Mouse (Mus musculus) embryonic facial prominence, embryonic 10.5 days (tissue): ENCODE measurements at regions not wholly inside any gene's neighbourhood (a gene's known extent, or its start where the extent isn't known, plus 50 kb on each side); places are given as distances from the start of the nearest gene placed in this dataset.

Experiments
- DNase-seq: peaks from one replicate; pipeline ENCODE4 v3.0.0-alpha.2; 2017; ENCODE audit warnings: low spot score
- H3K27ac ChIP-seq: fragments of 300-500 bp; sonication (generic); replicated peaks from 2 replicates; pipeline ENCODE4 v1.5.1; 2016; ENCODE audit warnings: mild to moderate bottlenecking
- H3K27me3 ChIP-seq: fragments of 300-500 bp; sonication (generic); replicated peaks from 2 replicates; pipeline ENCODE4 v1.6.1; 2016; ENCODE audit warnings: low read depth, mild to moderate bottlenecking; ENCODE audit not compliant: poor library complexity, severe bottlenecking
- H3K36me3 ChIP-seq: fragments of 300-500 bp; sonication (generic); replicated peaks from 2 replicates; pipeline ENCODE4 v1.6.1; 2016; ENCODE audit warnings: mild to moderate bottlenecking, moderate library complexity
- H3K4me1 ChIP-seq: fragments of 300-500 bp; sonication (generic); 2 replicates; pipeline ENCODE4 v1.6.1; 2016
- H3K4me3 ChIP-seq: fragments of 300-500 bp; sonication (generic); 2 replicates; pipeline ENCODE4 v1.5.1; 2016; ENCODE audit warnings: mild to moderate bottlenecking, moderate library complexity
- H3K9me3 ChIP-seq: fragments of 300-500 bp; sonication (generic); 2 replicates; pipeline ENCODE4 v1.6.1; 2016; ENCODE audit warnings: mild to moderate bottlenecking
- WGBS: fragments of 180-500 bp; shearing (Covaris S2); methylation state at CpG from one replicate; pipeline ENCODE4 v1.1.7; 2016; 5-methylcytosine and 5-hydroxymethylcytosine counted together

DNA sequence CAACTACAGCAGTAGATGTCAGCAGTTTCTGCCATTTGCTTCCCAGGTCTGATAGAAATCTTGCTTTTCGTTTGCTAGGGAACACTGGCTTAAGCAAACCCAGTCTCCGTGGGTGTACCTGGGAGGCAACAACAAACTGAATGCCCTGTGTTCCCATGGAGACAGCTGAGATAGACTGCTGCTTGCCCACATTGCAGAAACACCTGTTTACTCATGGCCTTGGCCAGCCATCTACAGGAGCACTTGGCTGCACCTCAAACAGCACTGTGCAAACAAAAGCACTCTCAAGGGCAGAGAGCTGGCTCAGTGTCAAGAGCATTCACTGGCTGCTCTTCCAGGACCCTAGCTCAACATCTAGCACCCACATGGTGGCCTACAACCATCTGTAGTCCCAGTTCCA lies 135.5 kb downstream of the Psmg1 start:
- Histone ChIP-seq H3K4me3 (no peak overlapping the region), H3K4me1 (no peaks in the 10 kb centered on the region), H3K9me3 (no peaks in the 10 kb centered on the region), H3K27me3 (no peaks in the 10 kb centered on the region), H3K27ac (no peak overlapping the region), H3K36me3 (no peaks in the 10 kb centered on the region)
- DNase-seq = no peak
- 77% methylated on average over 2 of the region's 2 CpGs for WGBS

DNA sequence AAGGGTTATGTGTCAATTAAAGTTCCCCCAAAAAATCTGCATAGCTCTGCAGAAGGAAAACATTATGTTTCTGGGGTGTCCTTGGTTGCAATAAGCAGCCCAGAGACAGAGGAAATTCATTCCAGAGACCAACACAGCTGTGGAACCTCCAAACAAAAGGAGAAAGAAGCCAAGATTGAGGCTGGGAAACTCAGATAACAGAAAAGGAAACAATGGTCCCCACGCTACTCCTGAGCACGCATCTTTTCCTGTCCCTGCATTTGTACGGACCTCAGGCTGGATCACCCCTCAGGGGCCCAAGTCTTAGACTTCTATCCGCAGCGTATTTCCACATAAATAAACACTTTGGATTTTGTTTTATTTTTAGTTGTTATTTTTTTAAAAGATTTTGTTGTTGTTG lies 138.9 kb downstream of the Psmg1 start:
- peaks cover 16% of the 10 kb centered on the region for H3K4me1 ChIP-seq
- no peak for DNase-seq

DNA sequence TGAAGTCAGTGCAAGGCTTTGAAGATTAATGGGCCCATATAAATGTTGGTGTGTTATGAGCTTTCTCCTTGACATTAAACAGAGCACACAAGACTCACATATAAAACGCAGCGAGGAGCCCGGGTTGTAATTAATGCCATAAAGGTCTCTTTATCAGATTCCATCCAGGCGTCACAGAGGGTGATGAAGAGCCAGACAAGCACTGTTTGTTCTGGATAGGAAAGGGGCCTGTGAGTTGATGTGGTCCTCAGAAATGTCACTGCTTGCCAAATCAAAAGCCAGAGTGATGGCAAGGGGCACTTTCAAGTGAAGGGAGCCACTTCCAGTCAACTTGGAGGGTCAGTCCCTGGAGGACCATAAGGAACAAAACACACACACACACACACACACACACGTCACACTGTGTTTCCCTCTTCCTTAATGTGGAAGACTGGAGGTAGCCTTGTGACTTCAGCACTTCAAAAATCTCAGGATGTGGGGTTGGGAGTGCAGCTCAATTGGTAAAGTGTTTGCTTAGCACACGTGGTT lies 142.1 kb downstream of the Psmg1 start:
- DNase-seq = no peak
- 59% methylated on average over 6 of the region's 6 CpGs for WGBS

More for the DNA sequence above, 138.9 kb downstream of the Psmg1 start:
- 73% methylated on average over 5 of the region's 5 CpGs for WGBS
- Histone ChIP-seq H3K4me3 (no peak overlapping the region), H3K9me3 (no peaks in the 10 kb centered on the region), H3K36me3 (no peaks in the 10 kb centered on the region), H3K27me3 (no peaks in the 10 kb centered on the region), H3K27ac (no peak overlapping the region)

DNA sequence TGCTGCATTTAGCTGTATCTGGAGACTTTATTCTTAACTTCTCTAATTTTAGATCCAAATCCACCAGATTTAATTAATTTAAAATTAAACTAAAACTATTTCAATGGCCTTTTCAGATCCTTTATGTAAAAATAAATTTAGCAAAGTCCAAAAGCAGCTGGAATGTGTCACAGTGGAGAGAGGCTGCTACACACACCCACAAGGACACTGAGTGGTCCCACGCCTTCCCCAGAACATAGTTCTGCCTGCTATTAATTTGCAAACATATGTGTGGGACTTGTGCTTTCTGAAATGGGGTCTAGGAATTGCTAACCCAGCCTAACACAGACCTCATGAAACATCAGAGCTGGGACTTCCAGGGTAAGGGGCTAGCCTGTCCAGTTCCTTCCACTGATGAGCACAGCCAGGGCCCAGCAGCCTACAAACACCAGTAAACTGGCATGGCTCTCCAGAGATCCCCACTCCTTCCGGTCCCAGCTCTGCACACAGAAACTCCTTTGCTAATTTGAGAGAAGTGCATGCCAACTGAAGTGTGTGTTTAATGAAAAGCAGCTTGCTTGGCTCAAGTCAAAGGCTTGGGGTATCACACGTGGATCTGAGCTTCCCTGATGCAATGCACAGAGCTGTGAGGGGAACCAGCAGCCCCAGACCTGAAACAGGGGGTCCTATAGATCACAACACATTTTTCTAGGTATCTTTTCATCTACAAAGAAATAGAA lies 142.8 kb downstream of the Psmg1 start:
- H3K27ac ChIP-seq = peak overlapping the region; percentile 69
- H3K9me3 ChIP-seq = no peaks in the 10 kb centered on the region; the same call in 1 of the 2 replicates
- H3K27me3 ChIP-seq = no peaks in the 10 kb centered on the region
- peaks cover 31% of the 10 kb centered on the region for H3K4me1 ChIP-seq
- peak; percentile 49 for DNase-seq
- no peaks in the 10 kb centered on the region for H3K36me3 ChIP-seq
- H3K4me3 ChIP-seq = no peak overlapping the region
- WGBS = 48% methylated on average over 3 of the region's 3 CpGs

More for the DNA sequence above, 142.1 kb downstream of the Psmg1 start:
- Histone ChIP-seq H3K9me3 (no peaks in the 10 kb centered on the region; the same call in 1 of the 2 replicates), H3K27me3 (no peaks in the 10 kb centered on the region), H3K36me3 (no peaks in the 10 kb centered on the region), H3K4me3 (no peak overlapping the region), H3K4me1 (peaks cover 31% of the 10 kb centered on the region), H3K27ac (peak overlapping the region; percentile 69)

DNA sequence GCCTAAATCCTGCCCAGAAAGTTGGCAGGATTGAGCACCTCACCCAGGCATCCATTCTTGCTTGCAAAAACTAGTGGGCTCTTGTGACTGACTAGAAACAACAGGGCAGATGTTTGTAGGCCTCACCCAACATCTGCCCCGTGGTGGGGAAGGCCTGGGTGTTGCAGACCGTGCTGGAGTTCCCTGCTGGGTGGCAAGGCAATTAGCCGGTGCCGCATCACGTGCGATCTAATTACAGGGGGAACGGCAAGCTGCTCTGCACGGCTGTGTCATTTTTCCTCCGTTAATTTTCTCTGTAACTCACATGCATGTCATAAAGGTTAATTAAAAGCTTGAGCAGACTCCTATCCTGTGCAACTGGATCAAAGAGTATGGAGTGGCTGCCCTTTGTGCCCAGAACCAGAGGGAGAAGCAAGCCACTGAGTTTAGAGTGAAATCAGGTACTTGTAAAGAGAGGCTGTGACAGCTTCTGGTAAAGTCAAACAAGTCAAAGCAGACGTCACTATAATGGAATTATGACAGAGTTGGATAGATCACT lies 143.5 kb downstream of the Ets2 start:
- no peak overlapping the region for H3K4me3 ChIP-seq
- 53% methylated on average over 10 of the region's 10 CpGs for whole genome bisulfite sequencing
- H3K27ac ChIP-seq = no peak overlapping the region
- no peaks in the 10 kb centered on the region for H3K36me3 ChIP-seq
- H3K9me3 ChIP-seq = no peaks in the 10 kb centered on the region; the same call in 1 of the 2 replicates
- H3K4me1 ChIP-seq = peaks cover 31% of the 10 kb centered on the region
- peak; percentile 28 for DNase-seq
- H3K27me3 ChIP-seq = no peaks in the 10 kb centered on the region

DNA sequence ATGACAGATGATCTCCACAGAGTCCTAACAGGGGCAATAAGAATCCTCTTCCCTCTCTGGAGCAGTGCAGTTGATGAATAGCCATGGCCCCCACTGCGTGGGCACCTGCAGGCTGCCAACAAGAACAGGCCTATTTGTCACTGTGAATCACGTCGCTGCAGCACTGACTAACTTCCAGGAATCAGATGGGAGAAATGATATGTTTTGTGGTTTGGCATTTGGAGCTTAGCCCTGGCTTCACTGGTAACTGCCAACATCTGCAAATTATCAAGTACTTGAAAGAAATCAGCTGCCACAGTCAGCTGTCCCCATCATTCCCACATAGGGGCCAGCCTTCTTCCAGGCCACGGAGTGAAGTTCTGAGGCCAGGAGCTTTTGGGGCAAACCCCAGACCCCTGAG lies 142.8 kb downstream of the Ets2 start:
- H3K27ac ChIP-seq = no peak overlapping the region
- peak; percentile 47 for DNase-seq
- WGBS = 59% methylated on average over 4 of the region's 4 CpGs

DNA sequence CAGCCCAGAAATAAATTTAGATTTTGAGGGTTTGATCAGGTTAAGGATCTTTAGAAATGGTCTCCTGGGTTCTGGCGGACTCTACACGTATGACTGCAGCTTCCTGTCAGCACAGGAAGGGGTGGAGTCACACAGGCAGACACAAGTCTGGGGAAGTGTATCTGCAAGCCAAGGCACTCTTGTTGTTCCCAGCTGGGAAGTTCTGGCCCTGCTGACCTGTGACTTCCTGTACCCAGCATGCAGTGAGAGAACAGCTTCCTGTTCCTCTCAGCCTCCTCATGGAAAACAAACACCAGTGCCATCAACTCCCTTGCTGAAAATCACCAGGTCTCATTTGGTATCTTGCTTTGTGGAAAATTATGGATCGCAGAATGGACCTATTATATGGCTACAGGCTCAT lies 140.9 kb downstream of the Ets2 start:
- Histone ChIP-seq H3K36me3 (no peaks in the 10 kb centered on the region), H3K4me3 (no peak overlapping the region), H3K4me1 (peaks cover 33% of the 10 kb centered on the region), H3K27ac (no peak overlapping the region), H3K27me3 (no peaks in the 10 kb centered on the region), H3K9me3 (no peaks in the 10 kb centered on the region; the same call in 1 of the 2 replicates)
- 89% methylated on average over 3 of the region's 3 CpGs for WGBS
- no peak for DNase-seq

More for the DNA sequence above, 142.8 kb downstream of the Ets2 start:
- H3K27me3 ChIP-seq = no peaks in the 10 kb centered on the region
- peaks cover 31% of the 10 kb centered on the region for H3K4me1 ChIP-seq
- H3K9me3 ChIP-seq = no peaks in the 10 kb centered on the region; the same call in 1 of the 2 replicates
- H3K36me3 ChIP-seq = no peaks in the 10 kb centered on the region
- no peak overlapping the region for H3K4me3 ChIP-seq

DNA sequence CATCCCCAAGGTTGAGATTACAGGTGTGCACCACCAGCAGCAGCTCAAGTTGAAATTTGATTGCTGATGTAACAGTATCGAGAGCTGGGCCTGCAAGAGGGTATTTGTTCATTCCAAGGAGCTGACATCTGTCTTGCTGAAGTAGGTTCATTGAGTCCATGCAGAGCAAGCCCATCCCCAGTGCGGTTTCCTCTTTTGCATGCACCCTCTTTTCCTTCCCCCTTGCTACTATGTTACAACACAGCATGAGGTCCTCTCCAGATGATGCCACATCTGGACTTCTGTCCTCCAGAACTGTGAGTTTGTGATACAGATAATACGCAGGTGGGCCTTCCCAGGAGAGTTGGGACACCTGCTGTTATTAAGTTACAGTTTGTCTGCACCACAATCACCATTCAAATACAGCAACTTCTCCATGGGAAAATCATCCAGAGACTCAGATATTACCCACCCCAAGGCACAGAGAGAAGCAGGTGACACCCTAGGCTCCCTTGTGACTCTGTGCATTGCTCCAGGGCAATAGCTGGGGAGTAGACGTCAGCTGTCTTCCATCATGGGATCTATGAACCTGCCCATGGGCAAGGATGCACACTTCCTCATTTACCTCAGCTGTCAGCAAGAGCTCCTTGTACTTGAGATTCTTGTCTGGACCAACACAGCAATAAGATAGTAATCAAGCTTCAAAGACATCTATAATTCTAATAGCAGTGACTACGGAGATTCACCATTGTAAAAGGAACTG lies 137.8 kb downstream of the Ets2 start:
- H3K36me3 ChIP-seq = no peaks in the 10 kb centered on the region
- no peak for DNase-seq
- no peak overlapping the region for H3K4me3 ChIP-seq
- no peak overlapping the region for H3K27ac ChIP-seq
- H3K4me1 ChIP-seq = peaks cover 24% of the 10 kb centered on the region
- no peaks in the 10 kb centered on the region; the same call in 1 of the 2 replicates for H3K9me3 ChIP-seq
- 83% methylated on average over 5 of the region's 5 CpGs for WGBS
- no peaks in the 10 kb centered on the region for H3K27me3 ChIP-seq

DNA sequence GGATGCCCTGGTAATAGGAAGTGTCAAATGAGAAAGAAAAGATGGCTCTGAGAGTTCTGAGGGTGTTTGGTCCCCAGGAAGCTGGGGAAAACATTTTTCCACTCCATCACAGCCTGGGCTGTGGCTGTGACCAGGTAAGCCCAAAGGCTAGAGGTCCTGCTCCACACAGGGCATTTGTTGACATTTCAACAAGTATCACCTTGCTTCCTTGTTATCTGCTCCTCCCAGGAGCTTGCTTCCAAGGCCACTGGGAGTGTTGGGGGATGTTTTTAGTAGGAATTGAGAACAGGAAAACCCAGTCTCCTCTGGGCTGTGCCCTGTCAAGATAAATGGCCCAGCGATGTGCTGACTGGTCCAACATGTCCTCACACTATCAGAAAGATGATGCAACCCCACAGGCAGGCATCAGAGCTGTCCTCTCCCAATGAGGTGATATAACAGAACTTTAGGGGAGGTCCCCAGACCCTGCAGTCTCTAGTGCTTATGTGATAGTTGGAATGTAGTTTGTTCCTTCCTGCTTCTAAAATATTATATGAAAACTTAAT lies 137.1 kb downstream of the Ets2 start:
- Histone ChIP-seq H3K27me3 (no peaks in the 10 kb centered on the region), H3K27ac (no peak overlapping the region; the same call in 1 of the 2 replicates), H3K36me3 (no peaks in the 10 kb centered on the region), H3K4me1 (peaks cover 28% of the 10 kb centered on the region), H3K4me3 (no peak overlapping the region), H3K9me3 (no peaks in the 10 kb centered on the region; the same call in 1 of the 2 replicates)
- DNase-seq = no peak
- WGBS = 86% methylated on average over 1 of the region's 1 CpGs

DNA sequence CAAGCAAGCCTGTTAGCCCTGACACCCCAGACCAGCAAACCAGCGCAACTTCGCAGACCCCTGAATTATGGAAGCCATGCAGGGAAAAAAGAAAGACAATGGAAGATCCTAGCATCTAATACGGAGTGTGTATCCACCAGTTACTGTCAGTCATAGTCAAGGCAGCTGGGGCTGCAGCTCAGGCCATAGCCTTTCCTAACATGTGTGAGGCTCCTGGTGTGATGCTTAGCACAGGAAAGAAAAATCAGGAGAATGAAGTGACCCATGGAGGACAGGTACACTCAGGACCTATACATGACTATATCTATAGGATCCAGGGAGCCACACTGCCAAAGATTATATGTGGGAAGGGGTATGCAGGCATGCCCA lies 136.6 kb downstream of the Ets2 start:
- DNase-seq = no peak
- 93% methylated on average over 3 of the region's 3 CpGs for WGBS
- no peaks in the 10 kb centered on the region for H3K36me3 ChIP-seq
- peaks cover 33% of the 10 kb centered on the region for H3K4me1 ChIP-seq
- H3K27me3 ChIP-seq = no peaks in the 10 kb centered on the region
- no peaks in the 10 kb centered on the region; the same call in 1 of the 2 replicates for H3K9me3 ChIP-seq
- no peak overlapping the region for H3K4me3 ChIP-seq
- H3K27ac ChIP-seq = no peak overlapping the region; the same call in none of the 2 replicates

DNA sequence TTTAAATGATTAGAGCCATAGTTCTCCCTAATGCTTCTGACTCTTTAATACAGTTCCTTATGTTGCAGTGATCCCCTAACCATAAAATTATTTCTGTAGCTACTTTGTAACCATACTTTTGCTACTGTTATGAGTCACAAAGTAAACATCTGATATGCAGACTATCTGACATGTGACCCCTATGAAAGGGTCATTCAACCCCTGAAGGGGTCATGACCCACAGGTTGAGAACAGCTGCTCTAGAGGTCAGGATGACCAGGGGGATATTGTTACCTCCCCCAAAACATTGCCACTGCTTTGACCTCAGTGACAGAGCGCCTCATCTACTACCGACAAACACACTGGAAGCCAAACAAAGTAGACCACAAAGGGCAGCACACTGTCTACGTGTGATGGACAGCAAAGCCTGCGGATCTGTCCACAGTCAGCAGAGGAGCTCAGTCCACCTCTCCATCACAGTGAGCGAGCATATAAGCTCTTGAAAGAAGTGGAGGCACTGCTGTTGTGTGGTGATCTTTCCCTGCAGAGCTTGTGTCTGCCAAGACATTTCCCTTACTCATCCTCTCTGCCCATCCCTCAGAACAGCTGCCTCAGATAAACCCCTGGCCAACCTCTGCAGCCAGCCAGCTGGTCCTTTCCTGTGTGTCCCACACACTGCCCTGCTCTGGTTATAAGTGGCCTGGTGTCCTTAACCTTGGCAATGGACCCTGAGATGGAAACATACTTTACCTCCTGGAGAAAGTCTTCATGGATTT lies 136.0 kb downstream of the Ets2 start:
- Histone ChIP-seq H3K4me1 (peaks cover 39% of the 10 kb centered on the region), H3K4me3 (no peak overlapping the region), H3K27me3 (no peaks in the 10 kb centered on the region), H3K36me3 (no peaks in the 10 kb centered on the region), H3K27ac (peak overlapping the region; percentile 25; the same call in 1 of the 2 replicates), H3K9me3 (no peaks in the 10 kb centered on the region)
- WGBS = 40% methylated on average over 5 of the region's 5 CpGs
- no peak for DNase-seq

DNA sequence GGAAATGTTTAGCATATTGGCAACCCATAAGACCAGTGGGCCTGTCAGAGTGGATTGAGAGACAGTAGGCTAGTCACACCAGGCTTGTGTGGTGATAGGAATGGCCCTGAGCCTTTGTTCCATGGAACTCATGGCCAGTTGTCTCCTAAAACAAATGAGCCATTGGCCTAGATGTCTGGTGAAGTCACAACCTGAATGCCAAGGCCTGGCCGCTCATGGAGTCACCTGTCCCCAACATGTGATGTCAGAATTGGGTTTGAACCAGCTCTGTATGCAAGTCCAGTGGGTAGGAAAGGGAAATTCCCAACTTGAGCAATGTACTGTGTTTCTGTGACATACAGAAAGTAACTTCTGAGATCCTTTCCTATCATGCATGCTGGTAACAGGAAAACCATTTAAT lies 134.1 kb downstream of the Ets2 start:
- H3K9me3 ChIP-seq = no peaks in the 10 kb centered on the region
- H3K36me3 ChIP-seq = no peaks in the 10 kb centered on the region
- 0 out of 2 replicates have a peak overlapping the region, but pooled peaks have one; percentile 3 for H3K27ac ChIP-seq
- peaks cover 57% of the 10 kb centered on the region for H3K4me1 ChIP-seq
- H3K4me3 ChIP-seq = no peak overlapping the region
- no peaks in the 10 kb centered on the region for H3K27me3 ChIP-seq
- WGBS = 94% methylated on average over 1 of the region's 1 CpGs
- DNase-seq = no peak
